Mouse (Mus musculus) neural tube, embryonic 15.5 days (tissue): ENCODE measurements at regions not wholly inside any gene's neighbourhood (a gene's known extent, or its start where the extent isn't known, plus 50 kb on each side); places are given as distances from the start of the nearest gene placed in this dataset.
A peak's percentile ranks its signal among the peaks of the same experiment; 100 is the strongest.

Experiments
- ATAC-seq: fragments of 200-750 bp; cut with Nextera tagmentation; 2 replicates; pipeline ENCODE4 v1.8.0; 2017; ENCODE audit warnings: mild to moderate bottlenecking, moderate TSS enrichment, moderate library complexity; ENCODE audit not compliant: low FRiP score
- H3K27ac ChIP-seq: fragments of 300-500 bp; sonication (generic); replicated peaks from 2 replicates; pipeline ENCODE4 v1.5.1; 2015; ENCODE audit warnings: mild to moderate bottlenecking, inconsistent platforms
- H3K27me3 ChIP-seq: fragments of 300-500 bp; sonication (generic); replicated peaks from 2 replicates; pipeline ENCODE4 v1.6.1; 2015; ENCODE audit warnings: inconsistent platforms
- H3K36me3 ChIP-seq: fragments of 300-500 bp; sonication (generic); 2 replicates; pipeline ENCODE4 v1.6.1; 2015; ENCODE audit warnings: inconsistent platforms
- H3K4me1 ChIP-seq: fragments of 300-500 bp; sonication (generic); 2 replicates; pipeline ENCODE4 v1.6.1; 2015; ENCODE audit warnings: inconsistent platforms
- H3K4me2 ChIP-seq: fragments of 300-500 bp; sonication (generic); 2 replicates; pipeline ENCODE4 v1.6.1; 2015; ENCODE audit warnings: inconsistent platforms, mild to moderate bottlenecking, moderate library complexity
- H3K4me3 ChIP-seq: fragments of 300-500 bp; sonication (generic); replicated peaks from 2 replicates; pipeline ENCODE4 v1.5.1; 2015; ENCODE audit warnings: mild to moderate bottlenecking, inconsistent platforms
- H3K9ac ChIP-seq: fragments of 300-500 bp; sonication (generic); replicated peaks from 2 replicates; pipeline ENCODE4 v1.6.1; 2015; ENCODE audit warnings: mild to moderate bottlenecking, inconsistent platforms
- H3K9me3 ChIP-seq: fragments of 300-500 bp; sonication (generic); replicated peaks from 2 replicates; pipeline ENCODE4 v1.6.1; 2016; ENCODE audit warnings: inconsistent platforms
- WGBS: fragments of 180-500 bp; shearing (Covaris S2); methylation state at CpG from one replicate; pipeline ENCODE4 v1.1.7; 2015; ENCODE audit warnings: mixed read lengths; 5-methylcytosine and 5-hydroxymethylcytosine counted together

DNA sequence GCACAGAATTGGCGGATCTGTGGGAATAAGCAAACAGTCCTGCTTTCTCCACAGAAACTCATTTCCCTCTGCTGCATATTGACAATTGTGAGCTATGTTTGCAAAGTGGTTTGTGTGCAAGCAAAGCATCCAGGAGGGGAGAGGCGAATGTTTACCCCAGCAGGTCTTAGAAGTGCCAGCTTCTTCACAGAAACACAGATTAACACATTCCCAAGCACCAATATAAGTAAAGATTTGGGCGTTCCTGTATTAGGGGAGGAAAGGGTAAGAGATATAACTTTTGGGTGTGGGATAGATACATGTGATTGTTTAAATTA, 249.0 kb downstream of the Plk2 start:
- Histone ChIP-seq H3K9me3 (no peaks in the 10 kb centered on the region), H3K27me3 (no peaks in the 10 kb centered on the region), H3K9ac (no peak overlapping the region), H3K36me3 (no peaks in the 10 kb centered on the region), H3K4me2 (peak overlapping the region; percentile 41), H3K4me3 (no peak overlapping the region), H3K4me1 (peaks cover 8% of the 10 kb centered on the region), H3K27ac (0 out of 2 replicates have a peak overlapping the region, but pooled peaks have one; percentile 11)
- ATAC-seq = no peak
- WGBS = 53% methylated on average over 3 of the region's 3 CpGs

DNA sequence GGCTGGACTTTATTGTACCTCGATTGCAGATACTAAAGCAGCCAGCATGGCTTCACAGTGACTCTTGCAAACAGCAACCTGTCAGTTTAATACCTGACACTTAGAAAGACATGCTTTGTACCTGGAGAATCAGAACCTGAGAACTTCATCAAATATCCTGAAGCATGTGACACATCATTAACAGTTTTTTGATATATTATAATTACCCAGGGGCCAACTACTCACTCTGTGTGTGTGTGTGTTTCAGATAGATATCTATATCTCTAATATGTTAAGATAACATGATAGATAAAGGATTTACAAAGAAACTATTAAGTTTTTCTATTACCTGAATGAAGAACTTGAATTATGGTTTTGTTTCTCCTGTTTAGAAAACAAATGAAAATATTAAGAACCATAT, 254.5 kb downstream of the Plk2 start:
- Histone ChIP-seq H3K27me3 (no peaks in the 10 kb centered on the region), H3K4me1 (0 out of 2 replicates have a peak, but pooled peaks cover 4% of the 10 kb centered on the region), H3K27ac (no peak overlapping the region), H3K36me3 (no peaks in the 10 kb centered on the region), H3K9ac (no peak overlapping the region), H3K4me2 (no peak overlapping the region), H3K9me3 (no peaks in the 10 kb centered on the region), H3K4me3 (no peak overlapping the region)
- ATAC-seq = no peak
- WGBS = 80% methylated on average over 1 of the region's 1 CpGs

DNA sequence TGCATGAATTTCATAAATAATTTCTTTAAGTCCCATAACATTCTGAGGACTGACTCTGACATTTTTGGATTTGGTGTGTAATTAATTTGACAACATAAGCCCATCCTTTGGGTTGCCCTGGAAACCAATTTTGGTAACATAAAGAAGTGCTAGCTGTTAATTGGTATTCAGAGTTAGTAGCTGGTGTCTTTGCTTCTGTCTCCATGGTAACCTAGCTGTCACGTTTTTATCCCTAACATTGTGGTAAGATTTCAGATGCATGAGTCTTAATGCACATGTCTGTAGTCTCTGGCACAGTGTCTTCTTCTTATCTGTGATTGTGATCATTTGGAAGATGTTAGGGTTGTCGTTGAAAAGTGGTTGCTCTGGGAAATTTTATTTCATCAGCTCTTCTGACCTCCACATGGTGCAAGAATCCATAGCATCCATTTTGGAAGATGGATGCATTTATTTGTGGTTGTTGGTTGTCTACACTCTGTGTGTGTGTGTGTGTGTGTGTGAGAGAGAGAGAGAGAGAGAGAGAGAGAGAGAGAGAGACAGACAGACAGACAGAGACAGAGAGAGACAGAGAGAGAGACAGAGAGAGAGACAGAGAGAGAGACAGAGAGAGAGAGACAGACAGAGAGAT, 255.1 kb downstream of the Plk2 start:
- Histone ChIP-seq H3K27ac (no peak overlapping the region), H3K4me3 (no peak overlapping the region), H3K27me3 (no peaks in the 10 kb centered on the region), H3K9ac (no peak overlapping the region), H3K4me2 (no peak overlapping the region), H3K9me3 (no peaks in the 10 kb centered on the region), H3K36me3 (no peaks in the 10 kb centered on the region), H3K4me1 (0 out of 2 replicates have a peak, but pooled peaks cover 4% of the 10 kb centered on the region)
- peak; percentile 79; the same call in 1 of the 2 replicates for ATAC-seq
- WGBS = 28% methylated on average over 2 of the region's 2 CpGs

DNA sequence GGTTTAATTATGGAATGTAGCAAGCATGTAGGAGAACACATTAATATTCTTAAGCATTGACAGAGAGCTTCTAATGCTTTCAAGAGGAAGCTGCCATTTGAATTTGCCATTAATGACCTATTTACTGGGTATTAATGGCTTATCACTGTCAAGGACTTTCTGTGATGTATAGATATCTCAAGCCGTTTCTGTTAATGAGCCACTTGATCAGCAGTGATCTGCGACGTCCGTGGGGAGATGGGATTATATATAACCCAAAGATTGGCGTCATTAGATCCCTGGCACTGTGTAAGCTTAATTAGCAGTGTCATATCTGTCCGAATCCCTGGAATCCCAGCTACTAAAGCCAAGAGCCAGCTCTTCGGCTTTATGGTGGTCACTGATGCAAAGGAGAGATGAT, 257.4 kb downstream of the Plk2 start:
- H3K9me3 ChIP-seq = no peaks in the 10 kb centered on the region
- no peaks in the 10 kb centered on the region for H3K27me3 ChIP-seq
- WGBS = 45% methylated on average over 7 of the region's 7 CpGs
- H3K4me2 ChIP-seq = no peak overlapping the region
- no peak overlapping the region for H3K27ac ChIP-seq
- no peak for ATAC-seq
- no peak overlapping the region for H3K4me3 ChIP-seq
- 0 out of 2 replicates have a peak, but pooled peaks cover 4% of the 10 kb centered on the region for H3K4me1 ChIP-seq
- no peak overlapping the region for H3K9ac ChIP-seq
- H3K36me3 ChIP-seq = no peaks in the 10 kb centered on the region

DNA sequence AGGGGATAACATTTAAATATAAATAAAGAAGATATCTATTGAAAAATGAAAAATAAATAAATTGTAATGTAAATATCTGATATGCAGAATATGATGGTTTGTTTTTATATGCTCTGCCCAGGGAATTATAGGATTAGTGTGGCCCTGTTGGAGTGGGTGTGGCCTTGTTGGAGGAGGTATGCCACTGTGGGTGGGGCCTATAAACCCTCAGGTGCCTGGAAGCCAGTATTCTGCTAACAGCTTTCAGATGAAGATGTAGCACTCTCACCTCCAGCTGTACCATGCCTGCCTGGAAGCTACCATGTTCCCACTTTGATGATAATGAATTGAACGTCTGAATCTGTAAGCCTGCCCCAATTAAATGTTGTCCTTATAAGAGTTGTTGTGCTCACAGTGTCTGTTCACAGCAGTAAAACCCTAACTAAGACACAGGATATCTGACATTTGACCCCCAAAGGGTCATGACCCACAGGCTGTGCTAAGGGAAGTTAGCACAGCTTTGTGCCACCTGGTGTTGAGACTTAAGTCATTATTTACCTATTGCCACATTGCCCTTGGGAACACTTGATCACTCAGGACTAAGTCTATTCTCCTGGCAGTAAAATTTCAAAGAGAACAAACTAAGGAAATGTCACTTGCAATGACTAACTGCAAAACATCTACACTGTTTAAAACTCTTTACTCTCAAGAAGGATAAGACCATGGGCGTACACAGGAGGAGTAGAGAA, 270.4 kb downstream of the Plk2 start:
- H3K4me3 ChIP-seq = no peak overlapping the region
- H3K27ac ChIP-seq = no peak overlapping the region
- no peaks in the 10 kb centered on the region for H3K36me3 ChIP-seq
- no peaks in the 10 kb centered on the region for H3K4me1 ChIP-seq
- no peak overlapping the region for H3K9ac ChIP-seq
- H3K4me2 ChIP-seq = no peak overlapping the region
- 45% methylated on average over 2 of the region's 2 CpGs for WGBS
- ATAC-seq = no peak
- H3K27me3 ChIP-seq = no peaks in the 10 kb centered on the region
- H3K9me3 ChIP-seq = no peaks in the 10 kb centered on the region

DNA sequence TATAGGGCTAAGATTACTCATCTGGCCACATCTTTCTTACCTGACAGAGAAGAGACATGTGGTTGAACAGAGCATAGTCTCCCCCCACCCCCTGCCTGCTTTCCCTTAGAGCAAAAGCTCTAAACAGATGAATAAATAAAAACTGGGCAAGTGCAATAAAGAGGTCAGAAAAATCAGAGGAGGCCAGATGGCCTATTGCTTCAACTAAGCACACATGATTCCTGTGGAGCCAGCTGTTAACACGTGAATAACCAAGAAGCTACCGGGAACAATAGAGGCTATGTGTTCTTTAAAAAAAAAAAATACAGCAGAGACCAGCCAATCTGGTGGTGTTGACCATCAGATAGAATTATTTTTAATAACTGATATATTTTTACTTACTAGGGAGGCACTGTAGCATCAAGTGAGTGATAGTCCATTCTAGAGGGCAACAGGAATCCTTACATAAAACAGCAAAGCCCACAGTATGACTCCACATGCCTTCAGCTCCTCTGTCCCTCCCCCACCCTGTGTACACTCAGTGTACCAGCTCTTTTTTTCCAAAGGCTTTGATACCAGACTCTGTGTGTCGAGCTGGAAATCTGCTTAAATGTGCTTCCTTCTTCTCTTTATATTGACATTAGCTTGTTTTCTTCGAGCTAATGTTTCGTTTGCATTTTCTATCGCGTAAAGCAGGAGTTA, 272.6 kb downstream of the Plk2 start:
- 55% methylated on average over 7 of the region's 7 CpGs for WGBS
- no peak overlapping the region for H3K4me2 ChIP-seq
- no peaks in the 10 kb centered on the region for H3K27me3 ChIP-seq
- H3K9me3 ChIP-seq = no peaks in the 10 kb centered on the region
- H3K36me3 ChIP-seq = no peaks in the 10 kb centered on the region
- H3K4me1 ChIP-seq = no peaks in the 10 kb centered on the region
- H3K4me3 ChIP-seq = no peak overlapping the region
- no peak overlapping the region for H3K9ac ChIP-seq
- no peak overlapping the region for H3K27ac ChIP-seq
- no peak for ATAC-seq

DNA sequence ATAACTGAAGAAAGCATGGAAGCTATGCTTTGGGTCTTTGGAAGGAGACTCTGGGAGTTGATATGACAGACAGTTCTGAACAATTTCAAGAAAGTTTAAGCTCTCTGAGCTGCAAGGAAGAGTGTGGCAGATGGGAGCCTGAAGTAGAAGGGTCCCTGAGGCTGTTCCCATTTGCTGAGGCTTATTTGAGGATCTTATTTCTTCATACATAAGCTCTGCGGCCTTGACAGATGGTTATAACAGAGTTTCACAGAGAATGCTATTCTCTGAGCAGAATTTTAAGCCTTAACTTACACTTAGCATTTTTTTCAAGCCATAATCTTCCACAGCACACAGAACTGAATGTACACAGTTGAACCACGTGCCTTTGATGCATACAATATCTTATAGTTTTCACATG, 278.7 kb downstream of the Plk2 start:
- ATAC-seq = no peak
- H3K9ac ChIP-seq = no peak overlapping the region
- H3K4me1 ChIP-seq = no peaks in the 10 kb centered on the region
- H3K27me3 ChIP-seq = no peaks in the 10 kb centered on the region
- H3K4me3 ChIP-seq = no peak overlapping the region
- 72% methylated on average over 2 of the region's 2 CpGs for WGBS
- no peaks in the 10 kb centered on the region for H3K36me3 ChIP-seq
- H3K9me3 ChIP-seq = no peaks in the 10 kb centered on the region
- H3K4me2 ChIP-seq = no peak overlapping the region
- H3K27ac ChIP-seq = no peak overlapping the region

DNA sequence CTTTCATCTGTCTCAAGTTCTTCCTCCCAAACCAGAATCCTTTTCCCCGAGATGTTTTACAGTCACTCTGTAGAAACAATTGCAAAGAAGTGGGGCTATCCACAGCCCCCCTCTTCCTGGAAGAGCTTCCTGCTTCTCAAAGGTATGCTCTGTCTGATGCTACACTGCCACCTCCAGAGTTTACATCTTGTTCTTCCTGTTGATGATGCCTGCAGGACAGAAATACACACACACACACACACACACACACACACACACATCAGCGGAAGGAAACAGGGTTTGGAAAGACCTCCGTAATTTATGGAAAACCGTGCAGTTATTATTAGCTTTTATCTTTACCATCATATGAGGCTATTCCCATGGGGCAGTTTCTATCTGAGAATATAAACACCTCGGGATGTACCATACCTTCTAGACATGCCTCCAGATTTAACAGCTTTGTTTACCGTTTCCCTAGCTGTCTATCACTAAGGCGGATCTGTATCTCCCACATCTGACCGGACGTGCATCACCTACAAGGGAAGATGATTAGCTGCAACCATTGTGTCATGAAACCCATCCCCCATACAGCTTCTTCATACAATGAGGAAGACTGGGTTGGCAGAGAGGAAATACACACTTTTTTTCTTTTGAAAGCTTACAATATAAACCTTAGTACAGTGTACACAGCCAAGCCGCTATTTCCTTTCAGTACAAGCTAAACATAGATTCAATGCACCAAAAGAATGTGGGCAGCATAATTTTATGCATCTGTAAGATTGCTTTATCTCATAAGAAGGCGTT, 288.6 kb downstream of the Plk2 start:
- no peak for ATAC-seq
- Histone ChIP-seq H3K4me2 (no peak overlapping the region), H3K9ac (no peak overlapping the region), H3K27me3 (no peaks in the 10 kb centered on the region), H3K4me1 (no peaks in the 10 kb centered on the region), H3K36me3 (no peaks in the 10 kb centered on the region), H3K27ac (no peak overlapping the region), H3K9me3 (no peaks in the 10 kb centered on the region), H3K4me3 (no peak overlapping the region)
- 76% methylated on average over 11 of the region's 11 CpGs for WGBS

DNA sequence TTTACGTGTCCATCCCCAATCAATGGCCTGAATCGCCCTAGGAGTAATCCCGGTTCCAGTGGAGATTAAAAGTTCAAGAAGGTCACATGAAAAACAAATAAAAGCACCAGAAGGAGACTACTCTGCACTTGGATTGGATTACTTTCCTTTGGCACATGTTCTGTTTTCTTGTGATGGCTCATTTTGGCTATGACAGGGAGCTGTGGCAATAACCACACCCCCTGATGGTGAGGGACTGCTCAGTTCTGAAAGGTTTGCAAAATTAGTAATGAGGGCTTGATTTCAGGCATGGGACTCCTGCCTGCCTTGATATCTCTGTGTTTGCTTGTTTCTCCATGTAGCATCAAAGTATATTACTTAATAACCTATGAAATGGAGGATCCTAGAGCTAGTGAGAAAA, 293.9 kb downstream of the Plk2 start:
- ATAC-seq = no peak
- Histone ChIP-seq H3K9me3 (no peaks in the 10 kb centered on the region), H3K4me2 (no peak overlapping the region), H3K9ac (no peak overlapping the region), H3K27me3 (no peaks in the 10 kb centered on the region), H3K36me3 (no peaks in the 10 kb centered on the region), H3K4me3 (no peak overlapping the region), H3K4me1 (peaks cover 8% of the 10 kb centered on the region; the same call in 1 of the 2 replicates), H3K27ac (no peak overlapping the region)
- WGBS = 94% methylated on average over 3 of the region's 3 CpGs

DNA sequence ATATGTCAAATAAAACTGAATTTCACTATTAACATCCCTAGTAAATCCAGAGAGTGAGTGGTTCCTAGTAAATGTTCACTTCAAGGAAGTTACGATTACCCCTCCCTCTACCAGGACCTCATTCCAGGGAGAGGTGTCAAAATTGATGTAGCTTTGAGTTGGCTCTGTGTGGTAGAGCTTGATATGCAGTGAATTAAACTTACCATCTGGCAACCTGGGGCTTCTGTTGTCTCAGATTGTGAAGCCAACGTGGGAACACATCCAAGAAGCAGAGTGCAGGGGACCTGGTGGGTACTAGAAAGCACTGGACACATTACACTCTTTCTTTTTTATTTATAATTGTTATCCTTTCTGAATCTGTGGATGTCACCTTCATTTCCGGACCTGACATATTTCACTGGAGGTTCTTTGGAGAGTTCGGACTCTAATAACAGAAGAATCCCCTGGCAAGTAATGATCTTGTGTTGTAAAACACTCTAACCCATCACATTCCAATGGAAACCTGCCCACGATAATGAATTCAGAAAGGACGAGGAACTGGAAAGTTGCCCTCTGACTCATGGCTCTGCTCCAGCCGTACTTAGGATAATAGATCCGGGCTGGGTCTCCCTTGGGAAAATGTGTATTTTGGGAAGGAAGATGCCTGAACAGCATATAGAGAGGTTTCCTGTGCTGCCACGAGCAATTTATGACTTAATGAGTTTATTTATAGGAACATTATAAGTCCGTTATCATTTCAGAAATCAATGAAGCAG, 295.8 kb downstream of the Plk2 start:
- peak; percentile 55; the same call in 1 of the 2 replicates for ATAC-seq
- Histone ChIP-seq H3K4me3 (no peak overlapping the region), H3K27ac (no peak overlapping the region), H3K9me3 (no peaks in the 10 kb centered on the region), H3K27me3 (no peaks in the 10 kb centered on the region), H3K9ac (no peak overlapping the region), H3K36me3 (no peaks in the 10 kb centered on the region), H3K4me1 (peaks cover 8% of the 10 kb centered on the region; the same call in 1 of the 2 replicates), H3K4me2 (0 out of 2 replicates have a peak overlapping the region, but pooled peaks have one; percentile 25)
- 34% methylated on average over 10 of the region's 10 CpGs for WGBS

DNA sequence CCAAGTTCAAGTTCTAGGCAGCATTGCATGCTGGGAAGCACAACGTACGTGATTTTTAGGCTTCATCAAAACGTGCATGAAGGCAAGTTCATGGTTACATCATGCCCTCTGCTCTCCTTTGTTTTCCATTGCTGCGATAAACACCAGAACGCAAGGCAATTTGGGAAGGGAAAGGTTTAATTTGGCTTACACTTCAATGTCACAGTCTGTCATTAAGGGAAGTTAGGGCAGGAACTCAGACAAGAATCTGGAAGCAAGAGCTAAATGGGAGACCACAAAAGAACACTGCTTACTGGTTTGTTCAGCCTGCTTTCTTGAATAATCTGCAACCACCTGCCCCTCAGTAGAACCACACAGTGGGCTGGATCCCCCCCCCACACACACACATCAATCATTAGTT, 297.9 kb downstream of the Plk2 start:
- Histone ChIP-seq H3K27me3 (no peaks in the 10 kb centered on the region), H3K4me2 (no peak overlapping the region), H3K27ac (no peak overlapping the region), H3K36me3 (no peaks in the 10 kb centered on the region), H3K4me1 (peaks cover 8% of the 10 kb centered on the region; the same call in 1 of the 2 replicates), H3K9ac (no peak overlapping the region), H3K9me3 (no peaks in the 10 kb centered on the region), H3K4me3 (no peak overlapping the region)
- ATAC-seq = no peak
- WGBS = 83% methylated on average over 5 of the region's 5 CpGs
